Mouse (Mus musculus) MEL (cell line): Measurements from ENCODE around the gene Abcc4. TPM values are rescaled to one million over a fixed set of nuclear protein-coding genes. Genes with fewer than 3 reads are reported as not detected.

ENCODE experiments used
- DNase-seq: peaks from one replicate; pipeline ENCODE4 v3.0.0; 2011; ENCODE audit warnings: low read depth, low spot score
- H3K27ac ChIP-seq: 2 replicates; pipeline ENCODE4 v1.5.1; 2012; ENCODE audit warnings: low read depth, mild to moderate bottlenecking, control low read depth, low read length, moderate library complexity; ENCODE audit not compliant: control insufficient read depth
- H3K27me3 ChIP-seq, 2 experiments: fragments of 150-350 bp in 1 of 2; sonication (generic) in 1 of 2; 2 replicates each; pipeline ENCODE4 v1.6.1; 2012; ENCODE audit warnings: low read length in 2 of 2, mild to moderate bottlenecking in 2 of 2, improper control_type of control experiment in 1 of 2, moderate library complexity in 1 of 2; ENCODE audit not compliant: insufficient read depth in 2 of 2, control insufficient read depth in 1 of 2
- H3K36me3 ChIP-seq, 2 experiments: 2 replicates each; pipeline ENCODE4 v1.6.1; 2012 to 2014; ENCODE audit warnings: low read length in 2 of 2, improper control_type of control experiment in 1 of 2, inconsistent platforms in 1 of 2, mild to moderate bottlenecking in 1 of 2; ENCODE audit not compliant: insufficient read depth in 2 of 2, control insufficient read depth in 1 of 2
- H3K4me1 ChIP-seq, 2 experiments: fragments of 150-350 bp in 1 of 2; sonication (generic) in 1 of 2; 2 replicates each; pipeline ENCODE4 v1.6.1; 2012; ENCODE audit warnings: low read length in 2 of 2, improper control_type of control experiment in 1 of 2, mild to moderate bottlenecking in 1 of 2; ENCODE audit not compliant: insufficient read depth in 2 of 2, control insufficient read depth in 1 of 2
- H3K4me3 ChIP-seq, 2 experiments: fragments of 150-350 bp in 1 of 2; sonication (generic) in 1 of 2; 2 replicates each; pipeline ENCODE4 v1.5.1; 2012; ENCODE audit warnings: low read depth in 2 of 2, low read length in 2 of 2, mild to moderate bottlenecking in 2 of 2, moderate library complexity in 2 of 2, control low read depth in 1 of 2, improper control_type of control experiment in 1 of 2; ENCODE audit not compliant: control insufficient read depth in 1 of 2, insufficient read depth in 1 of 2
- H3K79me2 ChIP-seq: 2 replicates; pipeline ENCODE4 v1.6.1; 2012; ENCODE audit warnings: mild to moderate bottlenecking, low read length, moderate library complexity; ENCODE audit not compliant: control insufficient read depth, poor library complexity, insufficient read depth
- H3K9ac ChIP-seq: 2 replicates; pipeline ENCODE4 v1.6.1; 2012; ENCODE audit warnings: low read depth, mild to moderate bottlenecking, control low read depth, low read length, moderate library complexity; ENCODE audit not compliant: control insufficient read depth, poor library complexity, severe bottlenecking
- H3K9me3 ChIP-seq: fragments of 150-350 bp; sonication (generic); replicated peaks from 2 replicates; pipeline ENCODE4 v1.6.1; 2012; ENCODE audit warnings: mild to moderate bottlenecking, low read length, improper control_type of control experiment, moderate library complexity; ENCODE audit not compliant: insufficient read depth
- BHLHE40 ChIP-seq: IDR thresholded peaks from 2 replicates; pipeline ENCODE4 v1.6.1; 2012; ENCODE audit warnings: low read depth, mild to moderate bottlenecking, inconsistent platforms, low read length, improper control_type of control experiment, borderline replicate concordance
- CHD1 ChIP-seq: IDR thresholded peaks from 2 replicates; pipeline ENCODE4 v1.6.1; 2012; ENCODE audit warnings: low read depth, mild to moderate bottlenecking, inconsistent platforms, low read length, improper control_type of control experiment
- CHD2 ChIP-seq: IDR thresholded peaks from 2 replicates; pipeline ENCODE4 v1.6.1; 2011; ENCODE audit warnings: low read length, improper control_type of control experiment
- CTCF ChIP-seq, 3 experiments: IDR thresholded peaks in 2 of 3; conservative IDR thresholded peaks in 1 of 3; 2 replicates each; pipeline ENCODE4 v1.5.1; 2011 to 2012; ENCODE audit warnings: low read length in 3 of 3, low read depth in 2 of 3, mild to moderate bottlenecking in 2 of 3, improper control_type of control experiment in 1 of 3, inconsistent platforms in 1 of 3, mixed read lengths in 1 of 3, moderate library complexity in 1 of 3; ENCODE audit not compliant: control insufficient read depth in 1 of 3, insufficient read depth in 1 of 3, poor library complexity in 1 of 3, severe bottlenecking in 1 of 3
- E2F4 ChIP-seq: IDR thresholded peaks from 2 replicates; pipeline ENCODE4 v1.6.1; 2011; ENCODE audit warnings: low read depth, low read length, improper control_type of control experiment, borderline replicate concordance
- ELF1 ChIP-seq: IDR thresholded peaks from 2 replicates; pipeline ENCODE4 v1.6.1; 2014; ENCODE audit warnings: low read depth, mild to moderate bottlenecking, inconsistent platforms, low read length, improper control_type of control experiment, moderate library complexity
- EP300 ChIP-seq, 2 experiments: IDR thresholded peaks; 2 replicates each; pipeline ENCODE4 v1.6.1; 2011; ENCODE audit warnings: improper control_type of control experiment in 2 of 2, low read length in 2 of 2, low read depth in 1 of 2, mild to moderate bottlenecking in 1 of 2
- ETS1 ChIP-seq: IDR thresholded peaks from 2 replicates; pipeline ENCODE4 v1.6.1; 2012; ENCODE audit warnings: low read depth, mild to moderate bottlenecking, inconsistent platforms, low read length, improper control_type of control experiment, moderate library complexity
- GABPA ChIP-seq: IDR thresholded peaks from 2 replicates; pipeline ENCODE4 v1.6.1; 2012; ENCODE audit warnings: low read depth, mild to moderate bottlenecking, inconsistent platforms, low read length, improper control_type of control experiment, moderate library complexity
- GATA1 ChIP-seq: IDR thresholded peaks from 2 replicates; pipeline ENCODE4 v1.6.1; 2011; ENCODE audit warnings: low read depth, low read length, improper control_type of control experiment
- JUND ChIP-seq: IDR thresholded peaks from 2 replicates; pipeline ENCODE4 v1.6.1; 2011; ENCODE audit warnings: low read depth, mild to moderate bottlenecking, improper control_type of control experiment, low read length
- MAX ChIP-seq: IDR thresholded peaks from 2 replicates; pipeline ENCODE4 v1.6.1; 2011; ENCODE audit warnings: low read length, improper control_type of control experiment
- MAZ ChIP-seq: IDR thresholded peaks from 2 replicates; pipeline ENCODE4 v1.6.1; 2012; ENCODE audit warnings: low read depth, mild to moderate bottlenecking, inconsistent platforms, low read length, improper control_type of control experiment
- MEF2A ChIP-seq: IDR thresholded peaks from 2 replicates; pipeline ENCODE4 v1.6.1; 2014; ENCODE audit warnings: low read depth, mild to moderate bottlenecking, inconsistent platforms, low read length, improper control_type of control experiment; ENCODE audit not compliant: poor library complexity, insufficient replicate concordance, severe bottlenecking; ENCODE audit errors: extremely low read depth
- MYC ChIP-seq: IDR thresholded peaks from 2 replicates; pipeline ENCODE4 v1.6.1; 2011; ENCODE audit warnings: low read depth, mild to moderate bottlenecking, low read length, improper control_type of control experiment, moderate library complexity
- NELFE ChIP-seq: IDR thresholded peaks from 2 replicates; pipeline ENCODE4 v1.6.1; 2011; ENCODE audit warnings: low read depth, low read length, improper control_type of control experiment
- POLR2A ChIP-seq, 2 experiments: IDR thresholded peaks; 2 replicates each; pipeline ENCODE4 v1.6.1; 2011 to 2012; ENCODE audit warnings: low read length in 2 of 2, mild to moderate bottlenecking in 2 of 2, control low read depth in 1 of 2, improper control_type of control experiment in 1 of 2, low read depth in 1 of 2, moderate library complexity in 1 of 2; ENCODE audit not compliant: control insufficient read depth in 1 of 2, insufficient read depth in 1 of 2, poor library complexity in 1 of 2
- POLR2AphosphoS2 ChIP-seq: IDR thresholded peaks from 2 replicates; pipeline ENCODE4 v1.6.1; 2011; ENCODE audit warnings: low read length, improper control_type of control experiment
- RCOR1 ChIP-seq: IDR thresholded peaks from 2 replicates; pipeline ENCODE4 v1.6.1; 2012; ENCODE audit warnings: low read depth, mild to moderate bottlenecking, inconsistent platforms, low read length, improper control_type of control experiment
- SMC3 ChIP-seq: IDR thresholded peaks from 2 replicates; pipeline ENCODE4 v1.6.1; 2011; ENCODE audit warnings: low read depth, low read length, improper control_type of control experiment
- TAL1 ChIP-seq: IDR thresholded peaks from 2 replicates; pipeline ENCODE4 v1.6.1; 2012; ENCODE audit warnings: mild to moderate bottlenecking, inconsistent platforms, low read length, moderate library complexity, mixed read lengths
- TBP ChIP-seq: IDR thresholded peaks from 2 replicates; pipeline ENCODE4 v1.8.0; 2011; ENCODE audit warnings: low read depth, low read length, improper control_type of control experiment
- TCF12 ChIP-seq: IDR thresholded peaks from 2 replicates; pipeline ENCODE4 v1.6.1; 2014; ENCODE audit warnings: low read depth, mild to moderate bottlenecking, inconsistent platforms, low read length, improper control_type of control experiment, moderate library complexity
- UBTF ChIP-seq: IDR thresholded peaks from 2 replicates; pipeline ENCODE4 v1.6.1; 2012; ENCODE audit warnings: low read depth, mild to moderate bottlenecking, inconsistent platforms, low read length, improper control_type of control experiment, moderate library complexity, borderline replicate concordance; ENCODE audit not compliant: insufficient read depth
- USF1 ChIP-seq: IDR thresholded peaks from 2 replicates; pipeline ENCODE4 v1.6.1; 2014; ENCODE audit warnings: low read depth, mild to moderate bottlenecking, inconsistent platforms, low read length, improper control_type of control experiment, moderate library complexity
- USF2 ChIP-seq, 2 experiments: IDR thresholded peaks; 2 replicates each; pipeline ENCODE4 v1.6.1; 2011 to 2012; ENCODE audit warnings: improper control_type of control experiment in 2 of 2, low read length in 2 of 2, borderline replicate concordance in 1 of 2, inconsistent platforms in 1 of 2, low read depth in 1 of 2, mild to moderate bottlenecking in 1 of 2; ENCODE audit not compliant: insufficient read depth in 1 of 2
- ZC3H11A ChIP-seq: IDR thresholded peaks from 2 replicates; pipeline ENCODE4 v1.6.1; 2012; ENCODE audit warnings: low read depth, mild to moderate bottlenecking, inconsistent platforms, low read length, improper control_type of control experiment
- ZKSCAN1 ChIP-seq: IDR thresholded peaks from 2 replicates; pipeline ENCODE4 v1.6.1; 2012; ENCODE audit warnings: low read depth, mild to moderate bottlenecking, inconsistent platforms, low read length, improper control_type of control experiment, moderate library complexity
- ZNF384 ChIP-seq: IDR thresholded peaks from 2 replicates; pipeline ENCODE4 v1.6.1; 2012; ENCODE audit warnings: low read depth, mild to moderate bottlenecking, inconsistent platforms, low read length, improper control_type of control experiment
- polyA plus RNA-seq, 2 experiments: library from polyadenylated mRNA; stranded (reverse) in 1 of 2; unstranded in 1 of 2; fragments of >175 nt in 1 of 2; fragments of >200 nt in 1 of 2; gene quantifications; 2 replicates each; pipeline versions ENCODE4 v1.2.1 to v1.2.4; 2012; ENCODE audit warnings: low replicate concordance in 2 of 2, low read depth in 1 of 2; ENCODE audit not compliant: insufficient read length in 2 of 2, insufficient read depth in 1 of 2, missing spikeins in 1 of 2
- total RNA-seq: library from RNA; depleted of rRNA; stranded (reverse); fragments of 300-350 nt; gene quantifications from 2 replicates; pipeline ENCODE4 v1.2.3, GENCODE M21; 2012

Gene Abcc4
- total and polyA plus RNA-seq, 3 experiments = 7.1 to 8.4 TPM; not detected in 1

DNA sequence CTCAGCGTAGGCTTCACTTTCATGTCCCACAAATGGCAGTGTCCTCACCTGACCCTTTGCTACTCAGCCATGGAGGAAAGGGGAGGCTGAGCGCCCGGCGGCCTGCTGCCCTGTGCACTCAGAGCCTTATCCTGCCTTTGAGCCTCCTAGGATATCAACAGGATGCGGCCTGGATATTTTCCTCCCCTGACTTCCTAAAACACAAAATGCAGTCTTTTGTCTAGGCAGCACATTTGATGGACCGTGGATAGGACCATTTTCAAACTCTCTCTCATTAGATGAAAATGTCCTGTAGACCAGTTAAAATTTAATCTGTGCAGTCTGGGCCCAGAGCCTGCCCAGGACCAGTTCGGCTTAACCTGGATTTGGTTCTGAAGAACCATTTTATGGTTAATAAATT lies 12.6 kb upstream of the Abcc4 start:
- TF ChIP-seq TCF12 (no peak), USF1 (no peak), CHD1 (no peak), GATA1 (no peak), SMC3 (no peak), ETS1 (no peak), MYC (no peak), TBP (no peak), POLR2A (IDR thresholded peaks at IDR 0.05; ENCODE audit: control insufficient read depth in 1 of 2, insufficient read depth in 1 of 2, low read depth in 1 of 2, low read length in 2 of 2, poor library complexity in 1 of 2) (no peak), MAX (no peak), ELF1 (no peak), ZNF384 (no peak), ZKSCAN1 (no peak), JUND (no peak)
- no peak for DNase-seq
- H3K9ac ChIP-seq = no peak overlapping the region
- no peak overlapping the region for H3K27ac ChIP-seq
- no peaks in the 10 kb centered on the region for H3K27me3 ChIP-seq
- no peak overlapping the region for H3K4me3 ChIP-seq
- H3K9me3 ChIP-seq = no peaks in the 10 kb centered on the region
- no peaks in the 10 kb centered on the region for H3K79me2 ChIP-seq
- no peaks in the 10 kb centered on the region for H3K36me3 ChIP-seq
- H3K4me1 ChIP-seq = 0 out of 4 replicates have a peak, but pooled peaks cover 0 to 6% of the 10 kb centered on the region in 2 experiments

DNA sequence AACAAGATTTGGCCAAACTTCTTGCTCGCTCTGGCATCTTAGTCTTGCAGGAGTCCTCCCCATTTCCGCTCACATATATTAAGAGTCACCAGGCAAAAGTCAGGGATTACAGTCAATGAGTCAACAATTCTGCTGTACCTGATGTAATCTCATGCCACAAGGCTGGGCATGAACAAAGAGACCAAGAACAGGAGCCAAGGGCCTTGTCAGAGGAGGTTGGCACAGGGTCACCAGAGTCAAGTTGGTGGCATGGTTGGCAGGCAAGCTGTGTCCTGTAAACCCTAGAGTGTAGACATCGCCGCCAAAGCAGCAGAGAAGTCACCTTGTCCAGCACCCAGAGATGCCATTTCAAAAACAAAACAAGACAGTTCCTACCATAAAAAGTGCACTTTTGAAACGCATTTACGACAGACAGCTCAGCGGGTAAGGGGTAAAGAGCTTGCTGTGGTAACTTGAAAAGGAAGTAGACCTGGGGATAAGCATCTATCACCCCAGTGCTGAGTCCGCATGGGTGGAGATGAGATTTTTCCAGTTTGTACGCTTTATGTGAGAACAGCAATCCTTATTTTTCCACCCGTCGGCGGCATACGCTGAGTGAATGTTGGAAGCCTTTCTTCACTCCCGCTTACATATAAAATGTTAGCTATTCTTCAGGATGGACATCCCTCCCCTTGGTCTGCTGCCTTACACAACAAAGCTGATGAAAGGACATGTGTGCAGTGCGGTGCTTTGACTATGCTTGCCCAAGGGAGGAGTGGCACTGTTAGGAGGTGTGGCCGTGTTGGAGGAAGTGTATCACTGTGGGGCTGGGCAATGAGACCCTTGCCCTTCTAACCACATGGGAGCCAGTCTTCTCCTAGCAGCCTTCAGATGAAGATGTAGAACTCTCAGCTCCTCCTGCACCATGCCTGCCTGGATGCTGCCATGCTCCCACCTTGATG lies 10.6 kb upstream of the Abcc4 start:
- TF ChIP-seq ELF1 (no peak), POLR2AphosphoS2 (no peak), BHLHE40 (no peak), USF1 (no peak), TAL1 (no peak), UBTF (no peak), RCOR1 (no peak), EP300 (IDR thresholded peaks at IDR 0.05; ENCODE audit: low read depth in 1 of 2, low read length in 2 of 2) (no peak), NELFE (no peak), CTCF (IDR thresholded peaks at IDR 0.05 in 2 of 3, conservative IDR thresholded peaks at IDR 0.05 in 1 of 3; ENCODE audit: control insufficient read depth in 1 of 3, insufficient read depth in 1 of 3, low read depth in 2 of 3, low read length in 3 of 3, poor library complexity in 1 of 3, severe bottlenecking in 1 of 3) (no peak), MAZ (no peak), CHD2 (no peak), E2F4 (no peak), USF2 (IDR thresholded peaks at IDR 0.05; ENCODE audit: borderline replicate concordance in 1 of 2, insufficient read depth in 1 of 2, low read depth in 1 of 2, low read length in 2 of 2) (no peak), CHD1 (no peak), ZC3H11A (no peak), GABPA (no peak), ETS1 (no peak), MEF2A (no peak)
- Histone ChIP-seq H3K4me1 (0 out of 4 replicates have a peak, but pooled peaks cover 0 to 6% of the 10 kb centered on the region in 2 experiments), H3K27ac (no peak overlapping the region), H3K9me3 (no peaks in the 10 kb centered on the region), H3K36me3 (no peaks in the 10 kb centered on the region), H3K4me3 (no peak overlapping the region), H3K9ac (no peak overlapping the region), H3K27me3 (no peaks in the 10 kb centered on the region), H3K79me2 (no peaks in the 10 kb centered on the region)
- DNase-seq = no peak
